Mouse (Mus musculus) heart, adult 2 months (tissue): ENCODE results near the gene Aox4. TPM values are rescaled to one million over a fixed set of nuclear protein-coding genes. Genes with fewer than 3 reads are reported as not detected.

Experiments used
- DNase-seq, 2 experiments: peaks; one replicate each; pipeline ENCODE4 v3.0.0; 2021
- H3K27ac ChIP-seq: fragments of 200-600 bp; 2 replicates; pipeline ENCODE4 v1.8.1; 2022
- H3K27me3 ChIP-seq: fragments of 200-500 bp; 2 replicates; pipeline ENCODE4 v1.6.1; 2012; ENCODE audit warnings: mild to moderate bottlenecking, low read length, inconsistent platforms, mixed read lengths; ENCODE audit not compliant: control insufficient read depth, insufficient read depth
- H3K36me3 ChIP-seq: fragments of 200-500 bp; 2 replicates; pipeline ENCODE4 v1.6.1; 2012; ENCODE audit warnings: low read length, inconsistent platforms; ENCODE audit not compliant: control insufficient read depth, insufficient read depth
- H3K4me1 ChIP-seq: fragments of 200-500 bp; 2 replicates; pipeline ENCODE4 v1.6.1; 2011; ENCODE audit warnings: low read length; ENCODE audit not compliant: control insufficient read depth, insufficient read depth
- H3K4me3 ChIP-seq: fragments of 200-600 bp; 2 replicates; pipeline ENCODE4 v1.8.1; 2022
- H3K79me2 ChIP-seq: fragments of 200-500 bp; replicated peaks from 2 replicates; pipeline ENCODE4 v1.6.1; 2012; ENCODE audit warnings: mild to moderate bottlenecking, inconsistent platforms, low read length, moderate library complexity, mixed read lengths; ENCODE audit not compliant: control insufficient read depth, insufficient read depth
- H3K9ac ChIP-seq: fragments of 200-500 bp; 2 replicates; pipeline ENCODE4 v1.6.1; 2012; ENCODE audit warnings: low read depth, mild to moderate bottlenecking, control low read depth, inconsistent platforms, low read length, mixed read lengths
- CTCF ChIP-seq: fragments of 200-600 bp; IDR thresholded peaks from 2 replicates; pipeline ENCODE4 v1.8.1; 2022; ENCODE audit warnings: antibody characterized with exemption, mild to moderate bottlenecking, moderate library complexity
- EP300 ChIP-seq: fragments of 200-500 bp; IDR thresholded peaks from 2 replicates; pipeline ENCODE4 v1.6.1; 2011; ENCODE audit warnings: low read depth, low read length, control low read depth; ENCODE audit not compliant: insufficient read depth
- POLR2A ChIP-seq: fragments of 200-500 bp; IDR thresholded peaks from 2 replicates; pipeline ENCODE4 v1.6.1; 2011; ENCODE audit warnings: mild to moderate bottlenecking, low read depth, low read length, control low read depth; ENCODE audit not compliant: insufficient read depth
- WGBS: fragments of 180-500 bp; shearing (Covaris S2); methylation state at CpG from one replicate; pipeline ENCODE4 v1.1.7; 2018; 5-methylcytosine and 5-hydroxymethylcytosine counted together
- intact Hi-C: fragments of 180-260 bp; cut with DNase I; formaldehyde crosslinking; loops from one replicate; pipeline ENCODE4 v1.15.1; 2025
- polyA plus RNA-seq: library from polyadenylated mRNA; depleted of rRNA; stranded (reverse); fragments of >200 nt; gene quantifications from 2 replicates; pipeline ENCODE4 v1.2.3, GENCODE M21; 2012
- total RNA-seq, 2 experiments: library from RNA; stranded (reverse); gene quantifications; 2 replicates each; pipeline ENCODE4 v1.2.3; 2021

Gene Aox4
- total and polyA plus RNA-seq, 3 experiments = not detected

- no peak for DNase-seq
- 48% methylated on average over 6 of the region's 6 CpGs for WGBS
- Histone ChIP-seq H3K27me3 (no peaks in the 10 kb centered on the region), H3K4me1 (no peaks in the 10 kb centered on the region), H3K79me2 (no peaks in the 10 kb centered on the region), H3K27ac (no peak overlapping the region), H3K36me3 (no peaks in the 10 kb centered on the region), H3K9ac (no peak overlapping the region), H3K4me3 (no peak overlapping the region)
- TF ChIP-seq EP300 (no peak), CTCF (no peak), POLR2A (no peak)
- intact Hi-C loops = no loop called here
Observed at GRCm38 (mm10) chr1:58221070-58221469, 10.9 kb downstream of the Aox4 start.

- Histone ChIP-seq H3K27me3 (no peaks in the 10 kb centered on the region), H3K4me3 (no peak overlapping the region), H3K79me2 (no peaks in the 10 kb centered on the region), H3K27ac (no peak overlapping the region), H3K9ac (no peak overlapping the region), H3K36me3 (no peaks in the 10 kb centered on the region), H3K4me1 (no peaks in the 10 kb centered on the region)
- WGBS = 76% methylated on average over 5 of the region's 5 CpGs
- TF ChIP-seq POLR2A (no peak), CTCF (no peak), EP300 (no peak)
- no peak for DNase-seq
- intact Hi-C loops = no loop called here
Observed at GRCm38 (mm10) chr1:58221879-58222278, 11.7 kb downstream of the Aox4 start.

- Histone ChIP-seq H3K4me1 (no peaks in the 10 kb centered on the region), H3K27ac (no peak overlapping the region), H3K36me3 (no peaks in the 10 kb centered on the region), H3K79me2 (no peaks in the 10 kb centered on the region), H3K9ac (no peak overlapping the region), H3K27me3 (no peaks in the 10 kb centered on the region), H3K4me3 (no peak overlapping the region)
- WGBS = 74% methylated on average over 6 of the region's 6 CpGs
- DNase-seq = no peak
- TF ChIP-seq POLR2A (no peak), EP300 (no peak), CTCF (no peak)
- intact Hi-C loops = no loop called here
Observed at GRCm38 (mm10) chr1:58228086-58228485, 17.9 kb downstream of the Aox4 start.

- H3K9ac ChIP-seq = no peak overlapping the region
- intact Hi-C loops = no loop called here
Observed at GRCm38 (mm10) chr1:58228916-58229315, 18.7 kb downstream of the Aox4 start.

GRCm38 (mm10) chr1:58229774-58230173 lies 19.6 kb downstream of the Aox4 start:
- no peaks in the 10 kb centered on the region for H3K36me3 ChIP-seq
- no peaks in the 10 kb centered on the region for H3K4me1 ChIP-seq
- intact Hi-C loops = no loop called here
- H3K27ac ChIP-seq = no peak overlapping the region
- DNase-seq = no peak
- TF ChIP-seq POLR2A (no peak), CTCF (no peak), EP300 (no peak)
- H3K4me3 ChIP-seq = no peak overlapping the region
- H3K9ac ChIP-seq = no peak overlapping the region
- H3K27me3 ChIP-seq = no peaks in the 10 kb centered on the region
- 61% methylated on average over 4 of the region's 4 CpGs for WGBS
- H3K79me2 ChIP-seq = no peaks in the 10 kb centered on the region

More at GRCm38 (mm10) chr1:58228916-58229315, 18.7 kb downstream of the Aox4 start:
- no peaks in the 10 kb centered on the region for H3K27me3 ChIP-seq
- no peaks in the 10 kb centered on the region for H3K36me3 ChIP-seq
- TF ChIP-seq POLR2A = no peak
- no peak for TF ChIP-seq EP300
- TF ChIP-seq CTCF = no peak
- H3K27ac ChIP-seq = no peak overlapping the region
- H3K4me3 ChIP-seq = no peak overlapping the region
- H3K4me1 ChIP-seq = no peaks in the 10 kb centered on the region
- H3K79me2 ChIP-seq = no peaks in the 10 kb centered on the region
- no peak for DNase-seq

- WGBS = 39% methylated on average over 5 of the region's 5 CpGs
- H3K27ac ChIP-seq = no peak overlapping the region
- H3K36me3 ChIP-seq = no peaks in the 10 kb centered on the region
- H3K4me1 ChIP-seq = no peaks in the 10 kb centered on the region
- H3K79me2 ChIP-seq = no peaks in the 10 kb centered on the region
- H3K27me3 ChIP-seq = no peaks in the 10 kb centered on the region
- H3K9ac ChIP-seq = no peak overlapping the region
- H3K4me3 ChIP-seq = no peak overlapping the region
- TF ChIP-seq EP300 (no peak), POLR2A (no peak), CTCF (no peak)
- DNase-seq = no peak
- intact Hi-C loops = no loop called here
Observed at GRCm38 (mm10) chr1:58230542-58230941, 20.3 kb downstream of the Aox4 start.

GRCm38 (mm10) chr1:58235405-58235804 lies 25.2 kb downstream of the Aox4 start:
- no peak for TF ChIP-seq EP300
- peak; percentile 18; the same call in 1 of the 2 replicates for TF ChIP-seq CTCF
- intact Hi-C loops = no loop called here
- no peak overlapping the region for H3K4me3 ChIP-seq
- H3K9ac ChIP-seq = no peak overlapping the region
- no peaks in the 10 kb centered on the region for H3K4me1 ChIP-seq
- no peak for DNase-seq
- no peaks in the 10 kb centered on the region for H3K36me3 ChIP-seq
- H3K27me3 ChIP-seq = no peaks in the 10 kb centered on the region
- no peaks in the 10 kb centered on the region for H3K79me2 ChIP-seq
- 43% methylated on average over 5 of the region's 5 CpGs for WGBS
- H3K27ac ChIP-seq = no peak overlapping the region
